Mouse (Mus musculus) layer of hippocampus, adult 11-12 months (tissue): Measurements from ENCODE around the gene Kcnh2.
A peak's percentile ranks its signal among the peaks of the same experiment; 100 is the strongest.

Experiments
- DNase-seq: peaks from one replicate; pipeline ENCODE4 v3.0.0; 2022; ENCODE audit warnings: low spot score

Kcnh2 gene

GRCm38 (mm10) chr5:24378700-24379099 lies 27.3 kb upstream of the Kcnh2 start:
- no peak for DNase-seq

- DNase-seq = no peak
Measured at GRCm38 (mm10) chr5:24374666-24375328, 23.4 kb upstream of the Kcnh2 start.

GRCm38 (mm10) chr5:24374216-24374615 lies 22.8 kb upstream of the Kcnh2 start:
- no peak for DNase-seq

- DNase-seq = no peak
Measured at GRCm38 (mm10) chr5:24373807-24374206, 22.4 kb upstream of the Kcnh2 start.

- no peak for DNase-seq
Measured at GRCm38 (mm10) chr5:24369767-24370166, 18.4 kb upstream of the Kcnh2 start.

- no peak for DNase-seq
Measured at GRCm38 (mm10) chr5:24366426-24366825, 15.0 kb upstream of the Kcnh2 start.

- DNase-seq = no peak
Measured at GRCm38 (mm10) chr5:24365528-24365927, 14.1 kb upstream of the Kcnh2 start.

GRCm38 (mm10) chr5:24364963-24365362 lies 13.6 kb upstream of the Kcnh2 start:
- DNase-seq = no peak

- no peak for DNase-seq
Measured at GRCm38 (mm10) chr5:24364508-24364907, 13.1 kb upstream of the Kcnh2 start, which contains the start of gene Nos3. Nos3 (plus strand) TSS chr5:24364810.

GRCm38 (mm10) chr5:24364061-24364460 lies 12.7 kb upstream of the Kcnh2 start:
- DNase-seq = no peak

- DNase-seq = no peak
Measured at GRCm38 (mm10) chr5:24363467-24363866, 12.1 kb upstream of the Kcnh2 start.

GRCm38 (mm10) chr5:24360792-24361454 lies 9.5 kb upstream of the Kcnh2 start:
- DNase-seq = peak; percentile 83

GRCm38 (mm10) chr5:24357461-24357860 lies 6.1 kb upstream of the Kcnh2 start:
- no peak for DNase-seq

- DNase-seq = no peak
Measured at GRCm38 (mm10) chr5:24356764-24357163, 5.4 kb upstream of the Kcnh2 start.

GRCm38 (mm10) chr5:24353327-24353726 lies 1.9 kb upstream of the Kcnh2 start:
- no peak for DNase-seq

- DNase-seq = no peak
Measured at GRCm38 (mm10) chr5:24352251-24352859, 951 bp upstream of the Kcnh2 start.

- DNase-seq = peak; percentile 77
Measured at GRCm38 (mm10) chr5:24351701-24352171, 332 bp upstream of the Kcnh2 start.

- no peak for DNase-seq
Measured at GRCm38 (mm10) chr5:24350531-24351250, 713 bp downstream of the Kcnh2 start.

- DNase-seq = no peak
Measured at GRCm38 (mm10) chr5:24350073-24350472, 1.3 kb downstream of the Kcnh2 start.

- DNase-seq = no peak
Measured at GRCm38 (mm10) chr5:24348546-24348945, 2.9 kb downstream of the Kcnh2 start.

- DNase-seq = peak; percentile 51
Measured at GRCm38 (mm10) chr5:24348128-24348527, 3.3 kb downstream of the Kcnh2 start.

GRCm38 (mm10) chr5:24347186-24347875 lies 4.1 kb downstream of the Kcnh2 start:
- no peak for DNase-seq
